In the genomic region with DNA sequence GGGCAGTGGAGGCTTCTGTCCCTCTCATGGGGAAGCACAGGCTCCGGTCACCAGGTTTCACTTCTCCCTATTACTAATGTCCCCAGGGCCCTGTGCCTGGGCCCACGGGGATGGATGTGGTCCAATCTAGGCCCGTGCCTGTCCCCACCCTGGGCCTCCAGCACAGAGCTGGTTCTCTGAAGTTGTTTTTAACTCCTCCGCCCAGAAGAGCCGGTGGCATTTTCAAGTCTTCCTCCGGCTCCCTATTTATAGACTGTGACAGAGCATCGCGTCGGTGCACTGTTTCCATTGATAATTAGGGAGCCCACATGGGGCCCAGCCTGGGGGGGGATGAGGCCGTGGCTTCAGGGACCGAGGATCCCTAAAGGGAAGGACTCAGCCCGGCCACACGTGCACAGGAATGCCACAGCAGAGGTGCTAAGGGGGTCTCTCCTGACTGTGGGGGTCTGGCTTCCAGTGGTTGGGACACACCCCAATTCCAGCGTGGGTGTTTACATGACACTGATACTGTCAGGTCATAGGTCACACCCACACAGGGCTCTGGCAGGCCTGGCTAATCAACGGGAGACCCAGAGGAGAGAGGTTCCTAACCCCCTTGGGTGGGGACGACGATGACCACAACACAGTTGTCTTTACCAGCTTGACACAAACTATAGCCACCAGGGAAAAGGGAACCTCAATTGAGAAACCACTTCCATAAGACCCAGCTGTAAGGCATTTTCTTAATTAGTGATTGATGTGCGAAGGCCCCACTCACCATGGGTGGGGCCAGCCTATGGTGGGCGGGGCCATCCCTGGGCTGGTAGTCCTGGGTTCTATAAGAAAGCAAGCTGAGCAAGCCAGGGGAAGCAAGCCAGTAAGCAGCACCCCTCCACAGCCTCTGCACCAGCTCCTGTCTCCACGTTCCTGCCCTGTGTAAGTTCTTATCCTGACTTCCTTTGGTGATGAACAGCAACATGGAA, we compare ENCODE assay signal across 9 mouse cellular contexts. TPM values are rescaled to one million over a fixed set of nuclear protein-coding genes. Genes with fewer than 3 reads are reported as not detected.
DNase-seq lines count a peak whose midpoint lies in the region; ATAC-seq and TF ChIP-seq lines count a peak whose summit lies in the region.
"Had no signal": no experiment of that assay in that cellular context is flagged by ENCODE, and none has a peak within 500 bp of the region (broad histone marks: within the 10 kb centered on the region; RNA-seq: fewer than 3 reads in every experiment).

No protein-coding gene starts in this region.

- no peak for DNase-seq in lung, embryonic 14.5 days
- no peak for DNase-seq in lung, postnatal 10 days
- DNase-seq in embryo, embryonic 10 days (ENCODE audit: low spot score) = no peak
- no peak for DNase-seq in cerebellum, adult 9-11 months
- no peak for DNase-seq in urinary bladder, adult 2 months (ENCODE audit: low spot score)

- H3K4me2 ChIP-seq in lung, embryonic 14.5 days = no peak overlapping the region
- no peak overlapping the region for H3K4me2 ChIP-seq in embryonic facial prominence, embryonic 12.5 days (replicated peaks)
- H3K4me2 ChIP-seq in intestine, embryonic 15.5 days (replicated peaks) = no peak overlapping the region

- 41% methylated on average over 20 of the region's 20 CpGs for WGBS in lung, embryonic 14.5 days
- 37% methylated on average over 20 of the region's 20 CpGs for WGBS in embryonic facial prominence, embryonic 12.5 days
- 34% methylated on average over 20 of the region's 20 CpGs for WGBS in intestine, embryonic 15.5 days
- 30% methylated on average over 20 of the region's 20 CpGs for WGBS in olfactory bulb, adult 2 months

- H3K27ac ChIP-seq in lung, embryonic 14.5 days (ENCODE audit: low read depth) = peak overlapping the region; percentile 80; the same call in 1 of the 2 replicates
- H3K27ac ChIP-seq in embryonic facial prominence, embryonic 12.5 days = 0 out of 2 replicates have a peak overlapping the region, but pooled peaks have one; percentile 26
- peak overlapping the region; percentile 68 for H3K27ac ChIP-seq in intestine, embryonic 15.5 days
- peak overlapping the region; percentile 92 for H3K27ac ChIP-seq in olfactory bulb, adult 2 months (ENCODE audit: insufficient read depth, low read depth, low read length)

- H3K9me3 ChIP-seq in lung, embryonic 14.5 days (ENCODE audit: low read depth, low read length) = no peaks in the 10 kb centered on the region
- H3K9me3 ChIP-seq in embryonic facial prominence, embryonic 12.5 days = no peaks in the 10 kb centered on the region
- H3K9me3 ChIP-seq in intestine, embryonic 15.5 days = no peaks in the 10 kb centered on the region

- no peak overlapping the region for H3K4me3 ChIP-seq in lung, embryonic 14.5 days (ENCODE audit: low read depth, low read length)
- no peak overlapping the region for H3K4me3 ChIP-seq in embryonic facial prominence, embryonic 12.5 days
- no peak overlapping the region for H3K4me3 ChIP-seq in intestine, embryonic 15.5 days (replicated peaks)
- H3K4me3 ChIP-seq in olfactory bulb, adult 2 months (ENCODE audit: insufficient read depth, low read depth, low read length) = no peak overlapping the region

- H3K9ac ChIP-seq in lung, embryonic 14.5 days = peak overlapping the region; percentile 13; the same call in 1 of the 2 replicates
- no peak overlapping the region for H3K9ac ChIP-seq in embryonic facial prominence, embryonic 12.5 days
- 0 out of 2 replicates have a peak overlapping the region, but pooled peaks have one; percentile 2 for H3K9ac ChIP-seq in intestine, embryonic 15.5 days

- H3K27me3 ChIP-seq in lung, embryonic 14.5 days (ENCODE audit: insufficient read depth, low read length) = no peaks in the 10 kb centered on the region
- H3K27me3 ChIP-seq in embryonic facial prominence, embryonic 12.5 days = no peaks in the 10 kb centered on the region
- no peaks in the 10 kb centered on the region for H3K27me3 ChIP-seq in intestine, embryonic 15.5 days (replicated peaks)

- TF ChIP-seq POLR2A in olfactory bulb, adult 2 months (IDR thresholded peaks at IDR 0.05; ENCODE audit: insufficient read depth, low read depth, low read length) = no peak

- TF ChIP-seq CTCF in lung, embryonic 14.5 days (IDR thresholded peaks at IDR 0.05; ENCODE audit: low read depth) = no peak
- no peak for TF ChIP-seq CTCF in olfactory bulb, adult 2 months (IDR thresholded peaks at IDR 0.05; ENCODE audit: insufficient read depth, low read depth, low read length)

- no peaks in the 10 kb centered on the region for H3K36me3 ChIP-seq in lung, embryonic 14.5 days (ENCODE audit: insufficient read depth)
- no peaks in the 10 kb centered on the region for H3K36me3 ChIP-seq in embryonic facial prominence, embryonic 12.5 days
- H3K36me3 ChIP-seq in intestine, embryonic 15.5 days = no peaks in the 10 kb centered on the region

- H3K4me1 ChIP-seq in lung, embryonic 14.5 days (ENCODE audit: insufficient read depth) = peaks cover 8% of the 10 kb centered on the region; the same call in 1 of the 2 replicates
- peaks cover 32% of the 10 kb centered on the region for H3K4me1 ChIP-seq in embryonic facial prominence, embryonic 12.5 days
- H3K4me1 ChIP-seq in intestine, embryonic 15.5 days (replicated peaks) = peaks cover 55% of the 10 kb centered on the region
- H3K4me1 ChIP-seq in olfactory bulb, adult 2 months (ENCODE audit: control insufficient read depth, insufficient read depth, low read length) = peaks cover 73% of the 10 kb centered on the region

- no peak for ATAC-seq in lung, embryonic 14.5 days (ENCODE audit: insufficient read depth)
- no peak for ATAC-seq in embryonic facial prominence, embryonic 12.5 days (ENCODE audit: insufficient number of reproducible peaks, insufficient read depth, low FRiP score, low TSS enrichment)
- ATAC-seq in intestine, embryonic 15.5 days = 0 out of 2 replicates have a peak, but pooled peaks have one; percentile 2

RNA-seq across cellular contexts. Expression of gene Crybb3, which starts 33.2 kb away (rescaled TPM):
- polyA plus RNA-seq in lung, embryonic 14.5 days (2014; fragmentation: Nextera tagmentation; extraction: Ambion mirVana) = 0.46 and 1.1 TPM in 2 replicates
- 34.0 and 84.1 TPM in 2 replicates for polyA plus RNA-seq in embryonic facial prominence, embryonic 12.5 days (2016; fragmentation: Nextera tagmentation; extraction: Ambion mirVana)
- 0.36 and 1.1 TPM in 2 replicates for polyA plus RNA-seq in intestine, embryonic 15.5 days (2015; fragmentation: Nextera tagmentation; extraction: Ambion mirVana)
- polyA plus RNA-seq in olfactory bulb, adult 2 months (2012; ENCODE audit: insufficient read depth, insufficient read length, low replicate concordance, missing spikeins) = not detected in 2 replicates
- 5.4 and 6.1 TPM in 2 replicates for polyA plus RNA-seq in urinary bladder, adult 2 months (2012; rRNA removed)

RNA-seq across cellular contexts. Expression of gene Crybb2, which starts 44.6 kb away (rescaled TPM):
- not detected in 2 replicates for polyA plus RNA-seq in lung, embryonic 14.5 days (2014; fragmentation: Nextera tagmentation; extraction: Ambion mirVana)
- polyA plus RNA-seq in embryonic facial prominence, embryonic 12.5 days (2016; fragmentation: Nextera tagmentation; extraction: Ambion mirVana) = not detected in 2 replicates
- not detected in 2 replicates for polyA plus RNA-seq in intestine, embryonic 15.5 days (2015; fragmentation: Nextera tagmentation; extraction: Ambion mirVana)
- not detected in 2 replicates for polyA plus RNA-seq in olfactory bulb, adult 2 months (2012; ENCODE audit: insufficient read depth, insufficient read length, low replicate concordance, missing spikeins)
- polyA plus RNA-seq in urinary bladder, adult 2 months (2012; rRNA removed) = not detected in 2 replicates
- polyA plus RNA-seq: brain, embryonic 14.5 days had no signal

Comparison
In these comparisons a context has a peak if more than half of its experiments do, and no peak if none do; other contexts are left out.
1. H3K27ac ChIP-seq: peak in every context shown above with its lines; median percentile 92 in olfactory bulb, adult 2 months; 80 in lung, embryonic 14.5 days; 68 in intestine, embryonic 15.5 days; 26 in embryonic facial prominence, embryonic 12.5 days.